Mouse (Mus musculus): ENCODE results near the gene 4833427G06Rik. TPM values are rescaled to one million over a fixed set of nuclear protein-coding genes. Genes with fewer than 3 reads are reported as not detected.
A peak's percentile ranks its signal among the peaks of the same experiment; 100 is the strongest.
"Not testable (repeated sequence)": the region's sequence is repeated elsewhere in the genome, so short reads cannot be mapped to it uniquely, and the experiment has no call there.

The 4833427G06Rik gene
- not detected for total RNA-seq (2021)

GRCm38 (mm10) chr9:51101756-51102425 is at the start of gene 4833427G06Rik:
Gene 4833427G06Rik (minus strand): TSS chr9:51102078.
- intact Hi-C loops (cut with DNase I), result no loop called here
- DNase-seq (ENCODE audit: low spot score in 2 of 2), result peak; percentile 15 to 16

GRCm38 (mm10) chr9:51147294-51147693 is 45.4 kb upstream of the 4833427G06Rik start:
- intact Hi-C loops (cut with DNase I), result no loop called here
- no peak for DNase-seq (ENCODE audit: low spot score in 2 of 2)

- DNase-seq (ENCODE audit: low spot score in 2 of 2), result peak in 1 of 2 experiments; percentile 5
- intact Hi-C loops (cut with DNase I), result no loop called here
Measured at GRCm38 (mm10) chr9:51146496-51146895, 44.6 kb upstream of the 4833427G06Rik start.

GRCm38 (mm10) chr9:51144218-51144617 is 42.3 kb upstream of the 4833427G06Rik start:
- DNase-seq (ENCODE audit: low spot score in 2 of 2), result no peak
- intact Hi-C loops (cut with DNase I), result no loop called here

GRCm38 (mm10) chr9:51143437-51143836 is 41.6 kb upstream of the 4833427G06Rik start:
- intact Hi-C loops (cut with DNase I), result no loop called here
- no peak for DNase-seq (ENCODE audit: low spot score in 2 of 2)

- no peak for DNase-seq (ENCODE audit: low spot score in 2 of 2)
- intact Hi-C loops (cut with DNase I), result no loop called here
Measured at GRCm38 (mm10) chr9:51140711-51141110, 38.8 kb upstream of the 4833427G06Rik start.

- DNase-seq (ENCODE audit: low spot score in 2 of 2), result not testable (repeated sequence)
- intact Hi-C loops (cut with DNase I), result loop anchor here (5.0 kb wide), 2 partner anchors 72 to 127 kb away; no protein-coding TSS in a partner anchor
Measured at GRCm38 (mm10) chr9:51139401-51139800, 37.5 kb upstream of the 4833427G06Rik start.

GRCm38 (mm10) chr9:51138301-51138700 is 36.4 kb upstream of the 4833427G06Rik start:
- DNase-seq (ENCODE audit: low spot score in 2 of 2), result no peak
- intact Hi-C loops (cut with DNase I), result loop anchor here (5.0 kb wide), 2 partner anchors 71 to 126 kb away; no protein-coding TSS in a partner anchor

GRCm38 (mm10) chr9:51137836-51138235 is 36.0 kb upstream of the 4833427G06Rik start:
- no peak for DNase-seq (ENCODE audit: low spot score in 2 of 2)
- intact Hi-C loops (cut with DNase I), result loop anchor here (5.0 kb wide), 2 partner anchors 71 to 126 kb away; no protein-coding TSS in a partner anchor

GRCm38 (mm10) chr9:51137432-51137831 is 35.6 kb upstream of the 4833427G06Rik start:
- intact Hi-C loops (cut with DNase I), result loop anchor here (5.0 kb wide), 2 partner anchors 70 to 125 kb away; no protein-coding TSS in a partner anchor
- DNase-seq (ENCODE audit: low spot score in 2 of 2), result no peak

- DNase-seq (ENCODE audit: low spot score in 2 of 2), result peak; percentile 15 to 48
- intact Hi-C loops (cut with DNase I), result loop anchor here (5.0 kb wide), 2 partner anchors 70 to 125 kb away; no protein-coding TSS in a partner anchor
Measured at GRCm38 (mm10) chr9:51136985-51137384, 35.1 kb upstream of the 4833427G06Rik start.

- DNase-seq (ENCODE audit: low spot score in 2 of 2), result no peak
- intact Hi-C loops (cut with DNase I), result no loop called here
Measured at GRCm38 (mm10) chr9:51114767-51115166, 12.9 kb upstream of the 4833427G06Rik start.

- no peak for DNase-seq (ENCODE audit: low spot score in 2 of 2)
Measured at GRCm38 (mm10) chr9:51105751-51106150, 3.9 kb upstream of the 4833427G06Rik start.

GRCm38 (mm10) chr9:51103808-51104514 is 2.1 kb upstream of the 4833427G06Rik start:
- DNase-seq (ENCODE audit: low spot score in 2 of 2), result no peak

More at GRCm38 (mm10) chr9:51105751-51106150, 3.9 kb upstream of the 4833427G06Rik start:
- intact Hi-C loops (cut with DNase I), result no loop called here

GRCm38 (mm10) chr9:51102963-51103807 is 1.3 kb upstream of the 4833427G06Rik start:
- peak; percentile 39 to 46 for DNase-seq (ENCODE audit: low spot score in 2 of 2)
- intact Hi-C loops (cut with DNase I), result no loop called here

More at GRCm38 (mm10) chr9:51103808-51104514, 2.1 kb upstream of the 4833427G06Rik start:
- intact Hi-C loops (cut with DNase I), result no loop called here

- intact Hi-C loops (cut with DNase I), result no loop called here
- DNase-seq (ENCODE audit: low spot score in 2 of 2), result no peak
Measured at GRCm38 (mm10) chr9:51096306-51096705, 5.6 kb downstream of the 4833427G06Rik start.

- DNase-seq (ENCODE audit: low spot score in 2 of 2), result no peak
- intact Hi-C loops (cut with DNase I), result no loop called here
Measured at GRCm38 (mm10) chr9:51093697-51094096, 8.2 kb downstream of the 4833427G06Rik start.

- intact Hi-C loops (cut with DNase I), result no loop called here
Measured at GRCm38 (mm10) chr9:51081614-51082013, 20.3 kb downstream of the 4833427G06Rik start.

GRCm38 (mm10) chr9:51076979-51077315 is 24.9 kb downstream of the 4833427G06Rik start, which contains the start of gene Layn:
Gene Layn (minus strand): TSS chr9:51077094.
- DNase-seq (ENCODE audit: low spot score in 2 of 2), result peak; percentile 30 to 68
- intact Hi-C loops (cut with DNase I), result no loop called here

More at GRCm38 (mm10) chr9:51081614-51082013, 20.3 kb downstream of the 4833427G06Rik start:
- DNase-seq (ENCODE audit: low spot score in 2 of 2), result no peak

Data from left cerebral cortex, postnatal 25 days (tissue).